Mouse (Mus musculus) hindbrain, embryonic 16.5 days (tissue): ENCODE data around the gene Lmtk2. TPM values are rescaled to one million over a fixed set of nuclear protein-coding genes. Genes with fewer than 3 reads are reported as not detected.

Source experiments
- ATAC-seq: fragments of 200-750 bp; cut with Nextera tagmentation; 2 replicates; pipeline ENCODE4 v1.8.0; 2017; ENCODE audit warnings: moderate TSS enrichment, moderate library complexity
- H3K27ac ChIP-seq: fragments of 300-500 bp; sonication (generic); 2 replicates; pipeline ENCODE4 v1.5.1; 2014; ENCODE audit warnings: low read depth, mild to moderate bottlenecking, control low read depth, low read length, moderate library complexity
- H3K27me3 ChIP-seq: fragments of 300-500 bp; sonication (generic); replicated peaks from 2 replicates; pipeline ENCODE4 v1.6.1; 2014; ENCODE audit warnings: low read length; ENCODE audit not compliant: control insufficient read depth, insufficient read depth
- H3K36me3 ChIP-seq: fragments of 300-500 bp; sonication (generic); 2 replicates; pipeline ENCODE4 v1.6.1; 2014; ENCODE audit warnings: mild to moderate bottlenecking, low read length, moderate library complexity, mixed read lengths; ENCODE audit not compliant: control insufficient read depth, insufficient read depth
- H3K4me1 ChIP-seq: fragments of 300-500 bp; sonication (generic); 2 replicates; pipeline ENCODE4 v1.6.1; 2014; ENCODE audit warnings: low read depth, low read length; ENCODE audit not compliant: control insufficient read depth, insufficient read depth
- H3K4me2 ChIP-seq: fragments of 300-500 bp; sonication (generic); 2 replicates; pipeline ENCODE4 v1.6.1; 2014; ENCODE audit warnings: mild to moderate bottlenecking, low read length, control low read depth, moderate library complexity
- H3K4me3 ChIP-seq: fragments of 300-500 bp; sonication (generic); 2 replicates; pipeline ENCODE4 v1.5.1; 2014; ENCODE audit warnings: mild to moderate bottlenecking, low read length, control low read depth, moderate library complexity
- H3K9ac ChIP-seq: fragments of 300-500 bp; sonication (generic); 2 replicates; pipeline ENCODE4 v1.6.1; 2014; ENCODE audit warnings: low read depth, mild to moderate bottlenecking, control low read depth, low read length, moderate library complexity
- H3K9me3 ChIP-seq: fragments of 300-500 bp; sonication (generic); 2 replicates; pipeline ENCODE4 v1.6.1; 2014; ENCODE audit warnings: mild to moderate bottlenecking, low read length, moderate library complexity; ENCODE audit not compliant: control insufficient read depth
- WGBS: fragments of 180-500 bp; shearing (Covaris S2); extraction: QIAGEN DNeasy Blood & Tissue Kit; methylation state at CpG from one replicate; pipeline ENCODE4 v1.1.7; 2014; 5-methylcytosine and 5-hydroxymethylcytosine counted together
- polyA plus RNA-seq: library from polyadenylated mRNA; unstranded; fragments of >200 nt; fragmentation: Nextera tagmentation; extraction: Ambion mirVana; gene quantifications from 2 replicates; pipeline ENCODE4 v1.2.1, GENCODE M21; 2015

Gene Lmtk2
- polyA plus RNA-seq, 1 experiment from 2014 or later = 9.1 TPM

- no peak for ATAC-seq
- no peak overlapping the region for H3K4me2 ChIP-seq
- H3K27ac ChIP-seq = no peak overlapping the region
- no peak overlapping the region for H3K4me3 ChIP-seq
- peaks cover 5% of the 10 kb centered on the region for H3K36me3 ChIP-seq
- WGBS = 78% methylated on average over 20 of the region's 20 CpGs
- H3K27me3 ChIP-seq = no peaks in the 10 kb centered on the region
- no peak overlapping the region for H3K9ac ChIP-seq
- no peaks in the 10 kb centered on the region for H3K9me3 ChIP-seq
- H3K4me1 ChIP-seq = no peaks in the 10 kb centered on the region
Observed at GRCm38 (mm10) chr5:144182542-144183247, 82.5 kb downstream of the Lmtk2 start.

GRCm38 (mm10) chr5:144183248-144183559 lies 83.0 kb downstream of the Lmtk2 start:
- no peaks in the 10 kb centered on the region for H3K9me3 ChIP-seq
- no peak overlapping the region for H3K27ac ChIP-seq
- H3K4me2 ChIP-seq = no peak overlapping the region
- WGBS = 88% methylated on average over 8 of the region's 8 CpGs
- ATAC-seq = no peak
- H3K27me3 ChIP-seq = no peaks in the 10 kb centered on the region
- H3K9ac ChIP-seq = no peak overlapping the region
- H3K4me1 ChIP-seq = no peaks in the 10 kb centered on the region
- H3K4me3 ChIP-seq = no peak overlapping the region
- H3K36me3 ChIP-seq = peaks cover 5% of the 10 kb centered on the region

- Histone ChIP-seq H3K9me3 (no peaks in the 10 kb centered on the region), H3K4me1 (no peaks in the 10 kb centered on the region), H3K4me2 (no peak overlapping the region), H3K27ac (no peak overlapping the region), H3K9ac (no peak overlapping the region), H3K36me3 (peaks cover 5% of the 10 kb centered on the region), H3K27me3 (no peaks in the 10 kb centered on the region), H3K4me3 (no peak overlapping the region)
- ATAC-seq = no peak
- WGBS = 77% methylated on average over 7 of the region's 7 CpGs
Observed at GRCm38 (mm10) chr5:144183647-144184335, 83.6 kb downstream of the Lmtk2 start.

- Histone ChIP-seq H3K4me3 (no peak overlapping the region), H3K9me3 (no peaks in the 10 kb centered on the region), H3K4me2 (no peak overlapping the region), H3K9ac (no peak overlapping the region), H3K4me1 (no peaks in the 10 kb centered on the region), H3K36me3 (peaks cover 4% of the 10 kb centered on the region), H3K27ac (no peak overlapping the region), H3K27me3 (no peaks in the 10 kb centered on the region)
- 88% methylated on average over 21 of the region's 21 CpGs for WGBS
- ATAC-seq = no peak; the same call in 1 of the 2 replicates
Observed at GRCm38 (mm10) chr5:144184350-144185045, 84.3 kb downstream of the Lmtk2 start.

GRCm38 (mm10) chr5:144188422-144188821 lies 88.2 kb downstream of the Lmtk2 start:
- Histone ChIP-seq H3K9ac (no peak overlapping the region), H3K9me3 (no peaks in the 10 kb centered on the region), H3K27ac (no peak overlapping the region), H3K27me3 (no peaks in the 10 kb centered on the region), H3K4me3 (no peak overlapping the region), H3K36me3 (peaks cover 3% of the 10 kb centered on the region), H3K4me2 (no peak overlapping the region), H3K4me1 (peaks cover 7% of the 10 kb centered on the region; the same call in 1 of the 2 replicates)
- WGBS = 79% methylated on average over 6 of the region's 6 CpGs
- ATAC-seq = no peak

- Histone ChIP-seq H3K4me2 (no peak overlapping the region), H3K9ac (no peak overlapping the region), H3K9me3 (no peaks in the 10 kb centered on the region), H3K36me3 (peaks cover 3% of the 10 kb centered on the region), H3K27me3 (no peaks in the 10 kb centered on the region), H3K4me1 (peaks cover 7% of the 10 kb centered on the region; the same call in 1 of the 2 replicates), H3K27ac (no peak overlapping the region), H3K4me3 (no peak overlapping the region)
- no peak for ATAC-seq
- WGBS = 77% methylated on average over 7 of the region's 7 CpGs
Observed at GRCm38 (mm10) chr5:144189327-144189726, 89.1 kb downstream of the Lmtk2 start.

- Histone ChIP-seq H3K4me3 (peak within 1 kb of the TSS; percentile 1; the same call in 1 of the 2 replicates), H3K4me1 (peaks cover 7% of the 10 kb centered on the region; the same call in 1 of the 2 replicates), H3K27me3 (no peaks in the 10 kb centered on the region), H3K4me2 (peak within 1 kb of the TSS; percentile 47), H3K36me3 (no peaks in the 10 kb centered on the region; the same call in none of the 2 replicates), H3K9ac (peak within 1 kb of the TSS; percentile 12; the same call in 1 of the 2 replicates), H3K27ac (no peak within 1 kb of the TSS), H3K9me3 (no peaks in the 10 kb centered on the region)
- WGBS = 5% methylated on average over 23 of the region's 26 CpGs
- peak; percentile 38; the same call in 1 of the 2 replicates for ATAC-seq
Observed at GRCm38 (mm10) chr5:144189950-144190583, 89.8 kb downstream of the Lmtk2 start, which contains the start of gene Bhlha15. Gene Bhlha15, plus strand, starts transcription at chr5:144190286.

- Histone ChIP-seq H3K9ac (no peak overlapping the region), H3K4me1 (peaks cover 7% of the 10 kb centered on the region; the same call in 1 of the 2 replicates)
- WGBS = 40% methylated on average over 22 of the region's 23 CpGs
Observed at GRCm38 (mm10) chr5:144191026-144191425, 90.8 kb downstream of the Lmtk2 start.

More at GRCm38 (mm10) chr5:144191026-144191425, 90.8 kb downstream of the Lmtk2 start:
- no peak overlapping the region for H3K27ac ChIP-seq
- ATAC-seq = no peak
- H3K4me3 ChIP-seq = no peak overlapping the region
- no peak overlapping the region for H3K4me2 ChIP-seq
- no peaks in the 10 kb centered on the region; the same call in 1 of the 2 replicates for H3K36me3 ChIP-seq
- no peaks in the 10 kb centered on the region for H3K9me3 ChIP-seq
- H3K27me3 ChIP-seq = no peaks in the 10 kb centered on the region
